Comparison of ENCODE assay signal across 18 mouse cellular contexts in the genomic region with DNA sequence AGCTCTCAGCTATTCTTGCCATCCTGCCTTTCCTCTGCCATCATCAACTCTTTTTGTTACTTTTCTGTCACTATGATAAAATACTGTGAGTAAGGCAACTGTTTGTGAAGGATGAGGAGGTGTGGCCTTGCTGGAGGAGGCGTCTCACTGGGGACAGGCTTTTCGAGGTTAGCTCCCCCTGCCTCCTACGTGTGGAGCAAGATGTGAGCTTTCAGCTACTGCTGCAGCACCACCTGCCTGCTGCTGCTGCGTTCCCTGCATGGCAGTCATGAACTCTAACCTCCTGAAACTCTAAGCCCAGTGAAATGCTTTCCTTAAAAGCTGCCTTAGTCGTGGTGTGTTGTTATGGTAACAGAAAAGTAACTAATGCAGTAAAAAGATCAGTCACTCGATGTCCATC. TPM values are rescaled to one million over a fixed set of nuclear protein-coding genes. Genes with fewer than 3 reads are reported as not detected.
DNase-seq lines count a peak whose midpoint lies in the region; ATAC-seq and TF ChIP-seq lines count a peak whose summit lies in the region.
"Had no signal": no experiment of that assay in that cellular context is flagged by ENCODE, and none has a peak within 500 bp of the region (broad histone marks: within the 10 kb centered on the region; RNA-seq: fewer than 3 reads in every experiment).

No protein-coding gene starts in this region.

- DNase-seq in liver, embryonic 11.5 days (ENCODE audit: low spot score), result peak; percentile 24
- no peak for DNase-seq in midbrain, postnatal 0 days (ENCODE audit: low spot score)
- no peak for DNase-seq in midbrain, embryonic 11.5 days (ENCODE audit: low spot score, missing footprints)
- peak; percentile 26 for DNase-seq in limb, embryonic 10.5 days (ENCODE audit: low spot score)
- no peak for DNase-seq in layer of hippocampus, adult 8-10 months (ENCODE audit: low spot score in 2 of 2)

- H3K4me1 ChIP-seq in forebrain, embryonic 13.5 days, result no peaks in the 10 kb centered on the region
- no peaks in the 10 kb centered on the region for H3K4me1 ChIP-seq in forebrain, embryonic 15.5 days
- H3K4me1 ChIP-seq in liver, embryonic 11.5 days (replicated peaks; ENCODE audit: control insufficient read depth, insufficient read depth, low read length), result no peaks in the 10 kb centered on the region
- H3K4me1 ChIP-seq in liver, embryonic 12.5 days, result peaks cover 11% of the 10 kb centered on the region
- H3K4me1 ChIP-seq in midbrain, postnatal 0 days (ENCODE audit: insufficient read depth, low read length), result no peaks in the 10 kb centered on the region
- no peaks in the 10 kb centered on the region for H3K4me1 ChIP-seq in midbrain, embryonic 11.5 days (ENCODE audit: control insufficient read depth, insufficient read depth, low read length)
- H3K4me1 ChIP-seq in limb, embryonic 10.5 days, result no peaks in the 10 kb centered on the region
- H3K4me1 ChIP-seq: forebrain, embryonic 12.5 days; limb, embryonic 12.5 days; neural tube, embryonic 12.5 days had no signal

- 0 out of 2 replicates have a peak, but pooled peaks have one; percentile 3 for ATAC-seq in forebrain, embryonic 13.5 days
- ATAC-seq in forebrain, embryonic 15.5 days (replicated peaks), result no peak
- ATAC-seq in liver, embryonic 11.5 days (replicated peaks; ENCODE audit: low FRiP score), result no peak
- no peak for ATAC-seq in liver, embryonic 12.5 days
- no peak for ATAC-seq in midbrain, postnatal 0 days (ENCODE audit: low FRiP score)
- no peak for ATAC-seq in midbrain, embryonic 11.5 days (ENCODE audit: low FRiP score)

- peaks cover 42% of the 10 kb centered on the region for H3K36me3 ChIP-seq in forebrain, embryonic 13.5 days (ENCODE audit: poor library complexity, severe bottlenecking)
- 0 out of 2 replicates have a peak, but pooled peaks cover 9% of the 10 kb centered on the region for H3K36me3 ChIP-seq in forebrain, embryonic 15.5 days
- H3K36me3 ChIP-seq in liver, embryonic 11.5 days (ENCODE audit: control insufficient read depth, insufficient read depth, low read length), result peaks cover 2% of the 10 kb centered on the region; the same call in 1 of the 2 replicates
- peaks cover 5% of the 10 kb centered on the region; the same call in 1 of the 2 replicates for H3K36me3 ChIP-seq in liver, embryonic 12.5 days
- H3K36me3 ChIP-seq in midbrain, postnatal 0 days (ENCODE audit: insufficient read depth, low read length), result peaks cover 17% of the 10 kb centered on the region
- 0 out of 2 replicates have a peak, but pooled peaks cover under 1% of the 10 kb centered on the region for H3K36me3 ChIP-seq in midbrain, embryonic 11.5 days (ENCODE audit: control insufficient read depth, insufficient read depth, low read length)
- peaks cover 26% of the 10 kb centered on the region for H3K36me3 ChIP-seq in limb, embryonic 10.5 days

- H3K9ac ChIP-seq in forebrain, embryonic 13.5 days, result no peak overlapping the region
- H3K9ac ChIP-seq in forebrain, embryonic 15.5 days (replicated peaks), result no peak overlapping the region
- H3K9ac ChIP-seq in liver, embryonic 11.5 days (ENCODE audit: low read depth, low read length), result no peak overlapping the region
- H3K9ac ChIP-seq in liver, embryonic 12.5 days, result no peak overlapping the region
- no peak overlapping the region for H3K9ac ChIP-seq in midbrain, postnatal 0 days (replicated peaks; ENCODE audit: low read length, poor library complexity, severe bottlenecking)
- no peak overlapping the region for H3K9ac ChIP-seq in midbrain, embryonic 11.5 days (ENCODE audit: low read length)
- H3K9ac ChIP-seq: embryonic facial prominence, embryonic 15.5 days; forebrain, embryonic 12.5 days; hindbrain, embryonic 14.5 days; limb, embryonic 12.5 days; liver, embryonic 13.5 days; midbrain, embryonic 12.5 days; neural tube, embryonic 12.5 days had no signal

- H3K9me3 ChIP-seq in forebrain, embryonic 13.5 days (replicated peaks), result no peaks in the 10 kb centered on the region
- H3K9me3 ChIP-seq in forebrain, embryonic 15.5 days, result no peaks in the 10 kb centered on the region
- no peaks in the 10 kb centered on the region for H3K9me3 ChIP-seq in liver, embryonic 11.5 days (ENCODE audit: control insufficient read depth, low read length)
- no peaks in the 10 kb centered on the region for H3K9me3 ChIP-seq in liver, embryonic 12.5 days (replicated peaks)
- H3K9me3 ChIP-seq in midbrain, postnatal 0 days (ENCODE audit: low read length), result no peaks in the 10 kb centered on the region
- no peaks in the 10 kb centered on the region for H3K9me3 ChIP-seq in midbrain, embryonic 11.5 days (ENCODE audit: control insufficient read depth, low read length)
- H3K9me3 ChIP-seq in limb, embryonic 10.5 days (replicated peaks), result no peaks in the 10 kb centered on the region
- H3K9me3 ChIP-seq: embryonic facial prominence, embryonic 15.5 days; forebrain, embryonic 12.5 days; heart, embryonic 12.5 days; limb, embryonic 12.5 days; liver, embryonic 13.5 days; midbrain, embryonic 12.5 days; neural tube, embryonic 12.5 days had no signal

- WGBS in forebrain, embryonic 13.5 days, result 63% methylated on average over 6 of the region's 6 CpGs
- 63% methylated on average over 6 of the region's 6 CpGs for WGBS in forebrain, embryonic 15.5 days
- 55% methylated on average over 6 of the region's 6 CpGs for WGBS in liver, embryonic 11.5 days
- WGBS in liver, embryonic 12.5 days (ENCODE audit: insufficient replicate concordance), result 46% methylated on average over 6 of the region's 6 CpGs
- 65% methylated on average over 6 of the region's 6 CpGs for WGBS in midbrain, postnatal 0 days
- WGBS in midbrain, embryonic 11.5 days, result 61% methylated on average over 6 of the region's 6 CpGs
- WGBS in limb, embryonic 10.5 days, result 65% methylated on average over 6 of the region's 6 CpGs

- H3K27ac ChIP-seq in forebrain, embryonic 13.5 days, result no peak overlapping the region
- no peak overlapping the region for H3K27ac ChIP-seq in forebrain, embryonic 15.5 days (replicated peaks)
- H3K27ac ChIP-seq in liver, embryonic 11.5 days (ENCODE audit: low read depth, low read length), result no peak overlapping the region
- no peak overlapping the region for H3K27ac ChIP-seq in liver, embryonic 12.5 days
- no peak overlapping the region for H3K27ac ChIP-seq in midbrain, postnatal 0 days (ENCODE audit: low read depth, low read length)
- H3K27ac ChIP-seq in midbrain, embryonic 11.5 days (ENCODE audit: low read depth, low read length), result no peak overlapping the region
- H3K27ac ChIP-seq in limb, embryonic 10.5 days, result no peak overlapping the region
- H3K27ac ChIP-seq: embryonic facial prominence, embryonic 15.5 days; forebrain, embryonic 12.5 days; hindbrain, embryonic 14.5 days; limb, embryonic 12.5 days; liver, embryonic 13.5 days; midbrain, embryonic 12.5 days; neural tube, embryonic 12.5 days had no signal

- no peak overlapping the region for H3K4me2 ChIP-seq in forebrain, embryonic 13.5 days
- H3K4me2 ChIP-seq in forebrain, embryonic 15.5 days (replicated peaks), result no peak overlapping the region
- H3K4me2 ChIP-seq in liver, embryonic 11.5 days, result no peak overlapping the region
- H3K4me2 ChIP-seq in liver, embryonic 12.5 days, result no peak overlapping the region
- no peak overlapping the region for H3K4me2 ChIP-seq in midbrain, postnatal 0 days (ENCODE audit: low read depth, low read length, poor library complexity, severe bottlenecking)
- no peak overlapping the region for H3K4me2 ChIP-seq in midbrain, embryonic 11.5 days

- peak; percentile 20; the same call in 1 of the 2 replicates for TF ChIP-seq CTCF in midbrain, postnatal 0 days (IDR thresholded peaks at IDR 0.05)

- H3K27me3 ChIP-seq in forebrain, embryonic 13.5 days, result no peaks in the 10 kb centered on the region
- no peaks in the 10 kb centered on the region for H3K27me3 ChIP-seq in forebrain, embryonic 15.5 days
- H3K27me3 ChIP-seq in liver, embryonic 11.5 days (replicated peaks; ENCODE audit: control insufficient read depth, insufficient read depth, low read length), result no peaks in the 10 kb centered on the region
- no peaks in the 10 kb centered on the region for H3K27me3 ChIP-seq in liver, embryonic 12.5 days (replicated peaks)
- no peaks in the 10 kb centered on the region for H3K27me3 ChIP-seq in midbrain, postnatal 0 days (ENCODE audit: insufficient read depth, low read length)
- no peaks in the 10 kb centered on the region for H3K27me3 ChIP-seq in midbrain, embryonic 11.5 days (ENCODE audit: control insufficient read depth, insufficient read depth, low read length)
- H3K27me3 ChIP-seq in limb, embryonic 10.5 days (ENCODE audit: low read depth, poor library complexity, severe bottlenecking), result no peaks in the 10 kb centered on the region
- H3K27me3 ChIP-seq: CH12.LX; embryonic facial prominence, embryonic 15.5 days; forebrain, embryonic 12.5 days; heart, embryonic 12.5 days; limb, embryonic 12.5 days; liver, embryonic 13.5 days; midbrain, embryonic 12.5 days; neural tube, embryonic 12.5 days; Patski had no signal

- no peak overlapping the region for H3K4me3 ChIP-seq in forebrain, embryonic 13.5 days
- H3K4me3 ChIP-seq in forebrain, embryonic 15.5 days, result no peak overlapping the region
- no peak overlapping the region for H3K4me3 ChIP-seq in liver, embryonic 11.5 days (ENCODE audit: low read depth, low read length)
- H3K4me3 ChIP-seq in liver, embryonic 12.5 days, result no peak overlapping the region
- no peak overlapping the region for H3K4me3 ChIP-seq in midbrain, postnatal 0 days (ENCODE audit: low read depth, low read length)
- no peak overlapping the region for H3K4me3 ChIP-seq in midbrain, embryonic 11.5 days (ENCODE audit: low read depth, low read length)
- H3K4me3 ChIP-seq in limb, embryonic 10.5 days, result no peak overlapping the region
- H3K4me3 ChIP-seq: neural tube, embryonic 12.5 days had no signal

RNA-seq across cellular contexts. Expression of gene Spata7, which starts 45.9 kb away (rescaled TPM):
- 24.9 and 28.7 TPM in 2 replicates for polyA plus RNA-seq in forebrain, embryonic 13.5 days (2015; fragmentation: Nextera tagmentation; extraction: Ambion mirVana)
- polyA plus RNA-seq in forebrain, embryonic 15.5 days (2015; fragmentation: Nextera tagmentation; extraction: Ambion mirVana), result 27.7 and 29.5 TPM in 2 replicates
- polyA plus RNA-seq in liver, embryonic 11.5 days (2014; fragmentation: Nextera tagmentation; extraction: Ambion mirVana), result 9.1 and 9.7 TPM in 2 replicates
- 4.2 and 4.3 TPM in 2 replicates for polyA plus RNA-seq in liver, embryonic 12.5 days (2016; fragmentation: Nextera tagmentation; extraction: Ambion mirVana)
- 29.2 and 41.6 TPM in 2 replicates for total RNA-seq in midbrain, postnatal 0 days (2014; rRNA removed)
- polyA plus RNA-seq in midbrain, postnatal 0 days (2015; fragmentation: Nextera tagmentation; extraction: Ambion mirVana), result 34.2 and 38.2 TPM in 2 replicates
- polyA plus RNA-seq in midbrain, embryonic 11.5 days (2014; fragmentation: Nextera tagmentation; extraction: Ambion mirVana), result 21.8 and 22.7 TPM in 2 replicates
- 19.5 and 21.4 TPM in 2 replicates for polyA plus RNA-seq in limb, embryonic 10.5 days (2016; fragmentation: Nextera tagmentation; extraction: Ambion mirVana)
- total RNA-seq in layer of hippocampus, adult 8-10 months (2022), result 10 to 100 TPM; 29.9 to 40.8 (median 36.2) TPM

Comparison
In these comparisons a context has a peak if more than half of its experiments do, and no peak if none do; other contexts are left out.
1. DNase-seq: peak in liver, embryonic 11.5 days (single experiment) and limb, embryonic 10.5 days (single experiment); none in midbrain, postnatal 0 days (single experiment), midbrain, embryonic 11.5 days (single experiment) and layer of hippocampus, adult 8-10 months (0 of 2).